In the genomic region with DNA sequence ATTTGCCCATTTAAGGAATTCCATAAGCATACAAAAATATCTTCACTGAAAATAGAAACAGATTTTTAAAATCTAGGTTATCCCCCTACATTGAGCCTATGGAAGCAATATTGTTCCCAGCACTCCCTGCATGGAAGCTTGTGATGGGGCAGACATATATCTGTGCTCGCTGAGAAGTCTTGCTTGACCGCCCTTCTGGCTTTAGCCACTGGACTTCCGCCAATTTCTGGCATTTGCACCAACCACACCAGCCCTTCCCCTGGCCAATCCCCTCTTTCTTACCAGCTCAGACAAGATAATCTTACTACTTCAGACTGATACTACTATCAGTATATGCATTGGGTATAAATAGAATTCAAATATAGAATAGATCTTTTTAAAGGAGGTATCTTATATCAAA, we compare ENCODE assay signal across 5 mouse cellular contexts.
"Had no signal": no experiment of that assay in that cellular context is flagged by ENCODE, and none has a peak within 500 bp of the region (broad histone marks: within the 10 kb centered on the region; RNA-seq: fewer than 3 reads in every experiment).

No protein-coding gene starts in this region.

- DNase-seq: kidney, adult 2 months; layer of hippocampus, adult 9-11 months; layer of hippocampus, postnatal 36 days; lung, postnatal 10 days; right cerebral cortex, adult 18-20 months had no signal
